Mouse (Mus musculus): ENCODE measurements around the gene Ogn.
"Not testable (repeated sequence)": the region's sequence is repeated elsewhere in the genome, so short reads cannot be mapped to it uniquely, and the experiment has no call there.

Gene Ogn

DNA sequence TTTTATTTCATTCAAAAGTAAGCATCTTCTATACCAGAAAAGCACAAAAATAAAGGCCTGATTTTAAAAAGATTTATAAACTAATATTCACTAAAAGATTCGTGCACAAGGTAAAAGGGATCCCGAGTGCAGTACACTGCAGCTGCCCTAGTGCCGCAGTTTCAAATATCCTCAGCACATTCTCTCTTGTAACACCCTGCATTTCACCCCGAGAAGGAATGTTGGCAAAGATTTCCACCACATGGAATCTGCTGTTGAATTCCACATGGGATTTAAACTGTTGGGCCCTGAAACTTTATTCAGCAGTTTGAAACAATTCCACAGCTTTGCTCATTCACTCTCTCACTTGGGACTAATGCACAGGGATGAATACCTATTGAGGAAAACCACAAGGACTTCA lies at the start of gene Ogn:
Gene Ogn, plus strand, starts transcription at position 333 of the 400 bp plus-strand sequence.
- DNase-seq, result no peak

DNA sequence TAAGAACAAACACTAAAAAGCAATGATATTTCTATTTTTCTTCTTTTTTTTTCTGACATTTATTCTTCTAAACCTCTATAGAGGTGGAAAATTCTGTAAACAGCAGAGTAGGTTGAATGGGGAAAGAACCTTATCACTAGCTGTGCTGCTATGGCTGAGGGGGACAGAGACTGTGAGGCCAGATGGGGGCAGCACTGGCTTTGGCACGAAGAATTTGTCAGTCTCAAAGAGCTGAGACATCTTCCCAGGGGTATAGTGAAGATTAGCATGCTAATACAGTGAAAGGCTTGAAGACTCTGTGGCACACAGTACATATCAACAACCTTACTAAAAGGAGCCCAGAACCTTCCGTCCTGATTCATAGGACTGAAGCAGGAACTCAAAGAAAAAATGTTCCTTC lies 48.7 kb upstream of the Ogn start:
- no peak for DNase-seq

DNA sequence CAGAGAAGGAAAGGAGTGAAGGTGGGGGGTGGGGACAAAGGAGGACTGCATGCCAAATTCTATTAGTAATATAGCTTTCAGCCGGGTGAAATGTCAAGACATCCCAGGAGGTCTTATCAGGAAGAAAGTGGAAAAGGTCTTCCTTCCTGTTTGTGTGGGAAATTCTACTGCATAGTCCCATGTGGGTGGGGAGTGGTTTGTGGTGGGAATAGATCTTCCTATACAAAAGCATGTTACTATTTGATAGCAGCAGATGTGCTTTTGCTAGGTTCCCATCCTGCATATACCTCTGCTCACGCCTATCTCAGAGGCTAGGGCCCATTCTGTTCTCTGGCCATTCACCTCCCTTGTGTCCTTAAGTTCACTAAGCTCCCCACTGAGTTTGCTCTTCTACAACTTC lies 47.0 kb upstream of the Ogn start:
- no peak for DNase-seq

DNA sequence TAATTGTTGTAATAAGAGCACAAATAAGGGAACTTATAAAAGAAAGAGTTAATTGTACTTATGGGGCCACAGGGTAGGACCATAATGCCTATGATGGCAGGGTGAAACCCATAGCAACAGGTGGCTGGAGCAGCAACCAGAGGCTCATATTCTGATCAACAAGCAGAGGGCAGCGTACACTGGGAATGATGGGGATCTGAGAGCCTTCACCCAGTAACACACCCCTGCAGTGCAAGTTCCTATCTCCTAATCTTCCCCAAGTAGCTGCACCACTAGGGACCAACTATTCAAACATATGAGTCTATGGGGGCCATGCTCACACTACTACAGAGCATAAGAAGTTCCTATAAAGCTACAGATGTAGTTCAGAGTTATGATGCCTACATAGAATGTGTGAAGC lies 43.5 kb upstream of the Ogn start:
- no peak for DNase-seq

DNA sequence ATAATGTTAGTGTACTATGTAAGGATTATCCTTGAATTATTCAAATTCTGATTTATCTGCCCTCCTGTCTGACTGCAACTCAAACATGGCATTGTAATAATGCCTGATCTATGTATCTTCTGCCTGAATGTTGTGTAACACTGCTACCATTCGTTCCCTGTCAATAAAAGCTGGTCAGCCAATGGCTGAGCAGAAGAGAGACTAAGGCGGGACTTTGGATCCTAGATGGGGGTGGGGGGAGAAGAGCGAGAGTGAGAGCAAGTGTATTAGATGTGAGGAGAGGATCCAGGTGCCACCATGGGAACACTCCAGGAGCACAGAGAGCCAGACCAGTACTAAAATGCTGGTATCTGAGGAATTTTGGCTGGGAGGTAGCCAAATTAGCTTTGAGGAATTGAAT lies 37.5 kb upstream of the Ogn start:
- DNase-seq, result no peak

DNA sequence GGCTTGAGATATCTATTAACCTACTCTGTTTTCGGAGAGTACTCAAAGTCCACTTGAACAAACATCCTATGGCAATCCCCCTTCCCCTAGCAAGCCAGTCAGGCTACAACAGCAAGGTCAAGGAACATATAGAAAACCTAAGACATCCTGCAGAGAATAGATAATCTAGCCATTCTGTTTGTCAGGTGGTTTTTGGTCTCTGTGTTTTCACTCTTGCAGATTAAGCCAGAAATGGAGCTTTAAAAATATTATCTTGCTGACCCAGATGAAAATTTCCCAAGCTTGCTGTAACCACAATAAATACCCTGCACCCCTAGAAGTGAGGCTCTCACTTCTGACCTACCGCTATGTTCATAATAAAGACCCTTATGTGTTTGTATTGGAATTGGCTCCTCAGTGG lies 36.4 kb upstream of the Ogn start:
- DNase-seq, result no peak

DNA sequence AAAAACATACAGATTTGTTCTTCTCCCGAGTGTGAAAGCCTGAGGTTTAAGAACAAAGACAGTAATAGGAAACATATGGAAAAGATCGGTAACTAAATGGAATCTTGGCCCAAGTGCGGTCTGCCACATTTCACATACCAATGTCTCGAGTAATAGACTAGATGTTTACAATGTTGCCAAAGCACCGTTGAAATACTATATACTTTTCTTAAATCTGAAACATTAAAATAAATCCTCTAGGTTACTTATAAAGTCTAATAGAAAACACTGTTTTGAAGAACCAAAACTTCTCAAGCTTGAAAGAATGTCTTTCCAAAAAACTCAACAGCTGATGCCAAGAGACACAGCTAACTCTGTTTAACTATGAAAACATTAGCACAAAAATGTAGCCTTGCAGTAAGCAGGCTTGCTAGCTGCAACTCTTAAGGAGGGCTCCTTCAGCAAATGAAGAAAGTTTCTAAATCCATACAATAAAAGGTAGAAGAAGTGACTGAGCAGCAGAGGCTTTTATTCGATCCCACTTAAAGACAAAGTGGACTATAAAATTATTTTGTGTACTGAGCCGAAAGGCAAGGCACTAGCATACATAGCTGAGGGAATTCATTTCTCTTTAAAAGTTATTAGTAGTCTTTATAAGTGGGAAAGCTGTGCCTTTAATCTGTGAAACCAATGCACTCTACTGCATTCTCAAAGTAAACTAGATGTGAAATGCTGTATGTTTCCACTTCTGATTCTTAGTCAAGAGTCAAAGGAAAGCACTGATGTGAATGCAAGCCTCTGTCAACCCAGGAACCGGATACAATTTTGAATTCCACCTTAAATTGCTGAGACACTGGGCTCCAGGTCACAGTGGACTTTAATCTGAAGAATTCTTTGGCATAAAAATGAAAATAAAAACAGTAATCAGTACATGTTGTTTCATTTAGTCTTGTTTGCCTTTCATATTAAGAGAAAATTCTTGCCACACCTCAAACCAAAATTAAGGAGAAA lies 26.0 kb upstream of the Ogn start, which contains the start of gene Omd:
Gene Omd, plus strand, starts transcription at position 922 of the 990 bp plus-strand sequence.
- DNase-seq, result no peak

DNA sequence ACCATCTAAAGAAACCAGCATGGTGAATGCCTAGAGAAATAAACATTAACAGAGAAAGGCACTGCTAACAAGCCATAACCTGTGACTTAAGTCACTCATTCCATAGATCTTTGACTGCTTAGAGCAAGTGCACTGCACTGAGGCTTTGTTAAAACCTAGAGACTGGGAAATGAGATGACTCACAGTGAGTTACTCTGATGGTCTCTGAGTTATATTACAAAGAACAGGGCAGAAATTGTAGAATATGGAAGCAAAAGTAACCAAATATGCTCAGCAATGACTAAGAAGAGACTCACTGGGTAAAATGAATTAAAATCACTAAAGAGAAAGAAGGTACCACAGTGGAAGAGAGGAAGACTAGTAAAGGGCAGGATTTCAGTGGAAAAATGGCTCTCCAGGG lies 24.0 kb upstream of the Ogn start:
- DNase-seq, result no peak

DNA sequence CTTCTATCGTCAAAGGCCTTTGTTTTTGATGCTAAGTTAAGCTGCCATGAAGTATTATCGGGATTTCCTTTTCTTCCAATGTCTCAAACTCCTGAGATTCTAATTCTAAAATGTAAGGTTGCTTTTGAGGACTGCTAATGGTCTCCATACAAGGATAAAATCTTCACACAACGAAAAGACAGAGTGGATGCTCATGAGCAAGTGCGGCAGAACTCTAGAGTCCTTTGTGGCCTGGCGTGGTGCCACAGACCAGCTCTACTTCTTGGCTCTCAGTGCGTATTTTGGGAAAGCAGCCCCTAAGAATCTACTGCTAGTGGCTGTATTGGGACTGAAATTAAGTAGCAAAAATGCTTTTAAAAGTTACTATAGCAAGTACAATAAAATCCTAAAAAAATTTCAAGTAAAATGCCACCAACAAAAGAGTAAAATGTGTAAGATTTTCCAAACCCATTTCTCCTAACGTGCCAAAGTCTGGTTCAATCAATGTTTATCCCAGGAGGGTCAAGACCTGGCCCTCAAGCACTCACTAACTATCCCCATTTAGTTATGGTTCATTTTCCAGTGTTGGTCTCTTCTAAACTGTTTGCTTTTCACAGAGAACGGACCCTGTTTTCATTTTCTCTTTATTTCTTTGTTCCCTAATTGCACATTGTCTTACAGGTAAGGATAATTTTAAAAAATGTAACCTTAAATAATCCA lies 23.4 kb upstream of the Ogn start:
- no peak for DNase-seq

DNA sequence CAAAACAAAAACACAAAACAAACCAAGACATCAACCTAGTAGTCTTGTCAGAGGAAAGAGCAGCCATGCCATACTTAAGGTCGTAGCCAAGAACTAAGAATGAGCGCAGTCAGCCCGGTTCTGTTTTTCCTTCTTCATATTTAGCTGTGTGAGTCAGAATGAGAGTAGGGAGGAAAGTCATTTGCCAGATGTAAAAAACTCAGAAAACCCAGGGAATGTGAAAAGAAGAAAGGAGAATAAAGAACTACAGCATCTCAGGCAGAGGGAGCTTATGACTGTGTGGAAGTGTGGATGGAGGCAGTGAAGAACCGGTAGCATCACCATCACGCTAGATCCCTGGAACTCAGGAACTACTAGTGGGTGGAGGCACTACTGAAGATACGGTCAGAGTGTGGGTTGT lies 21.8 kb upstream of the Ogn start:
- no peak for DNase-seq

DNA sequence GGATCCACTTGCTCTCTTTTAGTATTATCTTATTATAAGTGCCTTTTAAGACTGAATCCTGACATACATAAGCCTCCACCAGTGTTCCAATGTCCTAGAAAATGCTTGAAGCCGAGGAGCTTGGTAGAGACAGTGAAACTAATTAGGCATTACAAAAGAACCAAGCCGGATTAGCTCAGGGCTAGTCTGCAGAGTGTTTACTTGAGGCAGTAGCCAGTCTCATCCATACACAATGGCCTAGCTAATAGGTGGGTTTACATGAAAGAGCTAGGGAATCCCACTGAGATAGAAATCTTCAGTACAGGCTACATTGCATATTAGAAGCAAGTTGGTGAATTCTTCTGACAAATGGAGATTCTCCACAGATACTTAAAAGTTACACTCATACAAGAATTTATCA lies 5.3 kb upstream of the Ogn start:
- DNase-seq, result not testable (repeated sequence)

DNA sequence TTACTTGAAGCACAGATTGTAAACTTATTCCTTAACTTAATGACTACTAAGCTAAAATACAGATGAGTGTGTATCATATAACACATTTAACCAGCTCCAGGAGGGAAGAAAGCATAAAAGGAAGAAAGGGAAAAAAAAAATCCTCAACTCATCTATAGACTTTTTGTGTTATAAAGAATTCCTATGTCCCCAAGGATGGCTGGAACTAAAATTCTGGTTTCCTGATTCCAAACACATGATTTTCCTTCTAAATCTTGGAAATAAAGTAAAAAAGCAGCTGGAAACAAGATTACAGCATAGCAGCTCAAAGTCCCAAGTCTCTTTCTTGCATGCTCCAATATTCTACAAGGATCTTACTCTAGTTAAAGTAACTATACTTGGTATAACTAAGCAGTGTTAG lies 4.2 kb upstream of the Ogn start:
- DNase-seq, result no peak

DNA sequence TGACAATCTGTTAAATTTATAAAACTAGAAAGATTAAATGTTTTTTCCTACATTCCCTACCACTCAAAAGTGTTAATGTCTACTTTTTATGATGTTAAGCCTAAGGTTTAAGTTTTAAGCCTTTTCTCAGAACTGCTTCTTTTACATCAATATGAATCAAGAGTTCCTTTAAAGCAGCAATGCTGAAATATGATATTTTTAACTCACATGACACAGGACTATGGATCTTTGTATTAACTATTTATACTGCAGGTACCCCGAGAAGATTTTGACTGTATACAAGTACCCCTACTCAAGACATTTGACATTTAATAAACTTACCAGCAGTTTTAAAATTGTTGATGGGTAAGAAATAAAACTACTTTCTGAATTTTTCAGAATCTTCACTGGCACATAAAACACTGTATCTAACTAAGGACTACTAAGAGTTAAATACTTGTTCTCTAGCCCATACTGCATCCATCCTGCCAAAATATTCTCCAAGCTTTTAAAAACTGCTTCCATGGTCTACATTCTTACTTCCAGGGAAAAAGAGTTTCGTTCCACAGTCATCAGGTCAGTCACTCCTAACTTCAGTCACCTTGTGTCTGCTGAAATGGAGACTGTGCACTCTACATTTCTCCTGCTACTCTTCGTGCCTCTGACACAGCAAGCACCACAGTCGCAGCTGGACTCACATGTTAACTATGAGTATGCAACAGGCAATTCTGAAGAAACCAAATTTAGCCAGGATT lies 910 bp downstream of the Ogn start:
- no peak for DNase-seq

DNA sequence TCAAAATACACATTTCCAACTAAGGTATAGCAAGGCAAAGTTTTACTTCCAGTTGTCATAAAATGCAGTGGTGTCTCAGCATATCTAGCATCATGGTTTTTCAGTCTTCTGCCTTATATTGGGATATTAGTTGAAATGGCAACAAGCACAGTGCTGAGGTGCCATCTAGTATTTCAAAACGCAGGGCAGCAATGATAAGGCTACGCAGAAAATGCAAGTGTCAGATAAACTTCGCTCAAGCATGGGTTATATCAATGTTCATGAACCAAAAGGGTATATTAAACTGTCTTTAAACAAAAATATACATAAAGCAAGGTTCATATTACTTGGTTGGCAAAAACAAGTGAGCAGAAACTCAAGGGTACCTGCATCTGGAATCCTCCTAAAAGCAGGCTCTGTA lies 9.2 kb downstream of the Ogn start:
- DNase-seq, result no peak

DNA sequence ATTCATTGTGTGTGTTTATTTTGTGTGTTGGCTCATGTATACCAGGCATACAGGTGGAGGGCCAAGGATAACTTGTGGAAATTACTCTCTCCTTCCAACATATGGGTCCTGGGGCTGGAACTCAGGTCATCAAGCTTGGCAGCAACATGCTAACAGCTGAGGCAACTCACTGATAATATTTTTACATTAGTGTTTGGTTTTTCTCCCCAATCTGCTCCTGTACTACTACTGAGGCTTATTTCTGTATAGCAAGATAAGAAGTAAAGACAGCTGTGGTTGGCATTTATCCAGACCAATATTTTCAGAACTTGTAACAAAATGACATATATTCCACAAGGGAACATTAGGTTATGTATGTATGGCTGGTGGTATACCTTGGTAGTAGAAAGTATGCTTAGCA lies 10.5 kb downstream of the Ogn start:
- DNase-seq, result no peak

DNA sequence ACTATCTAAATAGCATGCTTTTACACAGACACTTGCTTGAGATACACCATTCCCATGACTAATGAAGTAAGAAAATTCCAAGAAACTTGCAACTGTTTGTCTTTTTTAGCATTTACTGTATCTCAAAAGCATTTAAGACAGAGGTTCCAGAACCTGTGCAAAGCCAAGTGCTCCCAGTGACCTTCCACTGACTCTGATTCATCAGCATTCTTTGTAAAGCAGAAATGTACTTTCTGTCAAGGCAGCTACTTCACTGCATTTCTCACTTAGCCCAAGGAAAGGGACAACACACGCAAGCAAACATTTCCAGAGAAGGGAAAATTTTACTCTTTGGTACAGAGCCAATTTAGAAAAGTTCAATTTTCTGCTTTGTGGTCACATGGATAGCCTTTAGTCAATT lies 15.4 kb downstream of the Ogn start:
- no peak for DNase-seq

DNA sequence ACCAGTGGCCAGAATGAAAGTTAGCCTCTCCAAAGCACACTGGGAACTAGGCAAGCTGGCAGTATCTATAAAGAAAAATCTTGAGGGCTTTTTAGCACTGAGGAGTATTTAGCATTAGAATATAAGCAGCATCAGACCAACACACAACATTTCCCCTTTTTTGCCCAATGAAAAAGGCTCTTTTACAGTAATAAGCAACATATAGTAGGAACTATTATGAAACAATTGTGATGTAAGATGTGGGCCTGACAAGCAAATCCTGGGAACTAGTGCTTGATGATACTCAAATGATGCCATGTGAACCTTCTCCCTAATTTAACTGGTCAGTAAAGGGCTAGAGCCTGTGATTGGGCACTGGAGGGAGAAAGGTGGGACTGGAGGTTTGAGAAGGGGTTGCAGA lies 20.3 kb downstream of the Ogn start:
- DNase-seq, result no peak

DNA sequence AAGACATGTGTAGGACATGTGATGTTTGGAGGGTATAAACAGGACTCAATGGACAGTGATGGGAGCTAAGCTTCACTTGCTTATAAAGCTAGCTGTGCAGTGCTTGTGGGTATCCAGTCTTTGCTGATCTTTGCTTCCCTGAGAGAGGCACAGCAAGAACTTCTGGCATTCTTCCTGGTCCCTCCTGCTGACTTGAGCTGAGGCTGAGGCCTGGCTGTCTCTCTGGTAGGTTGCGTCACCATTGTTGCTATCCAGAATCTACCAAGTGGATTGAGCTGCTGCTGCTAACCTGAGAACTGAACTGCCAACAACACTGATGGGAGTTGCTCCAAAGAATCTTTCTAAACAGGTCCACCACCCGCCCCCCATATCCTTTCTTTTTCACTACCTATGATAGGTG lies 21.2 kb downstream of the Ogn start:
- no peak for DNase-seq

DNA sequence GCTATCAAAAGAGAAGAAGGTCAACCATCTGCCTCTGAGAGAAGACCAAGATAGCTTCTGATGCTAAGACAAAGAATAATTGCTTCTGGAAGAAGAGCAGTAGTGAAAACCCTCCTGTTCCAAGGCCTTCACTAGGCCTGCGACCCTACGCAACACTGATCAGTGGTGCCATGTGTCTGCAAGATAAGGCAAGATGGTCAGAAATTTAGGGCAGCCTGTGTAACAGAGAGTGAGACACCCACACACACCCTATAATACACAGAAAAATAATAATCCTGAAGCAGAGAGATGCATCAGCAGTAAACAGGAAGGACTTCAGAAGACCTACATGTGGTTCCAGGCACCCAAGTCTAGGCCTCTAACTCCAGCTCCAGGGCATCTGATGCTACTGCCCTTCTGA lies 32.1 kb downstream of the Ogn start:
- DNase-seq, result no peak

DNA sequence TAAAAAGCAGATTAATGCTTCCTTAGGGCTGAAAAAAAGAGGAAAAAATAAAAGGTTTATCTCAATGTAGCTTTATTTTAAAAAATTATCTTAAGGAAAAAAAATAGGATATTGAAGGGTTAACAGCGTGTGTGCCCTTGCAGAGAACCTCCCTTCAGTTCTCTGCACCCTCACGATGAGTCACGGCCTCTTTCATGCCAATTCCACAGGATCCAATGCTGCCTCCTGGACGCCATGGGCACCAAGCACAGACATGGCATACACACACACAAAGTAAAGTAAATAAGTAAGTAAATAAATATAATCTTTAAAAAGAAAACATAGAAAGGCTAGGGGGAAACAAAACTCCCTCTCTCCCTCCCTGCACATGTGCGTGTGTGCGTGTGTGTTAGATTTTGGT lies 34.8 kb downstream of the Ogn start:
- DNase-seq, result no peak

DNA sequence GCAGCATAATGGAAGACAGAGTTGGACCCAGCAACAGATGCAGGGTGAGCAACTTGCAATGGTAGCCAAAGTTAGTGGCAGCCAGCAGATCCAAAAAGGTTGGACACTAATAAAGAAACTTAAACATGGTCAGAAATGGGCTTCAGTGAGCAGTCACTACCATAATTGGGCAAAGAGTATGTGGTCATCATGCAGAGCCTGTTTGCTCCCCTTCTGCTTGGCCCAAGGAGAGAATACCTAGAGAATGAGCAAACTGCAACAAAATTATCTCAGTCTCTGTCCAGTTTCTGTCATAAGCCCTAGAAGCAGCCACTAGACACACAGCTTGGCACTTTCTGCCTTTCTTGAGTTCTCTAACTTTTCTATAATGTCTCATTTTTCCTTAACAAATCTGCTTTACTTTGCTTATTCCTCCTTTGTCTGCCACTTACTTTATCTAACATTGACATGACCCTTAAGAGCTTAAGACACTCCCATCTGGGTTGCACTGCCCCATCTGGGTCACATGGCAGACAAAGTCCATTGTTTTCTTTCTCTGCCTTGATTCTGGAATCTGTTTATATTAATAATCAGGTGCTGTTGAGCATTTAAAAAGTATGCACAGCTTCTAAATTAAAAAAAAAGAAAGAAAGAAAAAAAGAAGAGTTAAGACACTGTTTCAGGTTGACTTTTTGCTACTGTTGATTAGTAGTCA lies 36.0 kb downstream of the Ogn start:
- no peak for DNase-seq

DNA sequence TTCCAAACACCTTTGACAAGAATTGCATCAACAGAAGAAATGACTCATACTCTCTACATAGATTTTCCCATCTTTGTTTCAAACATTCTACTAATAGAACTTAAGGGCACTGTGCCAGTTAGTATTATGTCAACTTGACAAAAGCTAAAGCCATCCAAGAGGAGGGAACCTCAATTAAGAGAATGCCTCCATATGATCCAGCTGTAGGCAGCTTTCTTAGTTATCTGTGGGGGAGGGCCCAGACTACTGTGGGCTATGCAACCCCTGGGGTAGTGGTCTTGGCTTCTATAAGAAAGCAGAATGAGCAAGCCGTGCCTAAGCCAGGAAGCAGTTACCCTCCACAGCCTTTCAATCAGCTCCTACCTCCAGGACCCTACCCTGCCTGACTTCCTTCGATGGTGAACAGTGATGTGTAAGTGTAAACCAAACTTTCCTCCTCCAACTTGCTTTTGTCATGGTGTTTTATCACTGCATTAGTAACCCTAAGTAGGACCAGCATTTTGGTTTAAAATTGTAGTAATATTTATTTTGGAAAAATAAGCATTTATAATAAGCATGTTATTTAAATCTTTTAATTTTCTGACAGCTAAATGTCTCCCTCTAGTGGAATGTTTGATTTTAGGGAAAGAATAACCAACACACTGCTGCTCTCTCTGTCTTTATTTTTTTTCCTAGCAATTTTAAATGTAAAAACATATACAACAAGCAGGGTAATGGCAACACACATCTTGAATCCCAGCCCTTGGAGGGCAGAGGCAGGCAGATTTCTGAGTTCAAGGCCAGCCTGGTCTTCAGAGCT lies 37.1 kb downstream of the Ogn start:
- DNase-seq, result no peak
